Mouse (Mus musculus) liver, adult (tissue): ENCODE data around the gene Gm20388.

Experiments
- GATA4 ChIP-seq: IDR thresholded peaks from 2 replicates; pipeline ENCODE4 v1.6.1; 2014; ENCODE audit warnings: mild to moderate bottlenecking, low read length; ENCODE audit not compliant: insufficient replicate concordance

Gm20388 gene

DNA sequence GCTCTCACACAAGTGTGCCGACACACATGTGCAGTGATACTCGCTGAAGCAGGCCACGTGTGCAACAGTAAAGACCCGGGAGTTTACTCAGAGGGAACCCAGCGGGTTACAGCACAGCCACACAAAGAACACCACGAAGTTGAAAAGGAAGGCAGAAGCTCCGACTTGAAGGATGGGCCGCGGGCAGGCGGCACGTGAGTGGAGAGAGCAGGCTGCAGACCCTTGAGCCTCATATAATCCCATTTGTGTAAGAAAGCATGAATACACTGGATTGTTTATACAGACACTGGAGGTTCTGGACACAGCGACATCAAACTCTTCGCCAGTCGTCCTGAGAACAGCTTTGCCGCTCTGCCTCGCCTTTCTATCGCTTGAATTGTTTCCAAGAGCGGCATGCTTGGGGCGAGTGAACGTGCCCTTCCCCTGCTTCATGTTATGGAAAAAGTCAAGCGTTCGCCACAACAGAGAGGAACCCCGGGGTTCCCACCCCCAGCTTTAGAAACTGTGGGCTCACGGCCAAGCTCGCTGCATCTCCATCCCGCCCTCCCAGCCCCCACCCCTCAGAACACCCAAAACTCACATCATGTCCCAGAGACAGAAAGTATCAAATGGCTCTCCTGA lies 1569.9 kb downstream of the Gm20388 start:
- no peak for TF ChIP-seq GATA4

DNA sequence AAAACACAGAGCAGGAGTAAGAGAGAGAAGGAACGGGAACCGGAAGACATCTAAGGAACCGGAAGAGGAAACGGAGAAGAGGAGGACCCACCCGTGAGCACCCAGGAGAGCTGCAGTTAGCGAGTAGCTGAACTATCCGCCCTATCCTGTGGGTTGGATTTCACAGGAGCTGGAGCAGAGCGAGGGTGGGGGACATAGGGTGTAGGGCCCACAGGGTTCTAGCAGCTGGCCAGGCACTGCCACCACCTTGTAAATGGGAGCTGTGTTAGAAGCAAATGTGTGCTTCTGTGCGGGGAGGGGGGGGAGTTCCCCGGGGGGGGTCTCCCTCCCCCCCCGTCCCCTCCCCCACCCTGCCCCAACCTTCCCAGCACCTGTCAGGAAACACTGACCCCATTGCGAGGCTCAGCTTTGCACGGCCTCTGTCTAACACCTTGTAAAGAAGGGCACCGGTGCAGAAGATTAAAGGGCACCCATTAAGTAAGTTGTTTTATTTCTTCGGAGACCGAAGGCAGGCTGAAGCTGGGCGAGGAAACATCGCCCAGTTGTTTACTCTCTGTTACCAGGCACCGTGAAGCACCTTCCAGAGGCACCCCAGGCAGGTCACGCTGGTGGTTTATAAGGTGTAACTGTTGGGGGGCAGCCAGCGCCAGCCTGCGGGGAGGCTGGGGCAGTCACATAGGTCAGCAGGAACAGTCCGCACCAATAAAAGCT lies 1573.6 kb downstream of the Gm20388 start:
- TF ChIP-seq GATA4: no peak

DNA sequence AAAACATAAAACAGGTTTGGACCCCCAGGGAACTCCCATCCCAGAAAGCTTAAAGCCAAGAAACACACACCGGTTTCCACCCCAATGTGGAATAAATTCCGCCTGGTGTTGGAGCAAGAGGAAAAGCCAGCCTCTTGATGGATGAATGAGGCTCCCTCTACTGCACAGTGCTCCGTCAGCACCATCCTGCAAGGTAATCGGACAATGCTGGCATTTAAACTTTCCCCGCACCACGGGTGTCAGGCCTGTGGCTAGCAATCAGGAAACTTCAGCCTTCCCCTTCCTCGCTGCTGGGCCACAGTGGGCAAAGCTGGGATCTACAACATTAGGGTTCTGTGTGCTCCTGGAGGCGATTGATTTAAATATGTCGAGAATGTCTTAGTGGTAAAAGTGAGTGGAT lies 1581.0 kb downstream of the Gm20388 start:
- TF ChIP-seq GATA4: no peak

DNA sequence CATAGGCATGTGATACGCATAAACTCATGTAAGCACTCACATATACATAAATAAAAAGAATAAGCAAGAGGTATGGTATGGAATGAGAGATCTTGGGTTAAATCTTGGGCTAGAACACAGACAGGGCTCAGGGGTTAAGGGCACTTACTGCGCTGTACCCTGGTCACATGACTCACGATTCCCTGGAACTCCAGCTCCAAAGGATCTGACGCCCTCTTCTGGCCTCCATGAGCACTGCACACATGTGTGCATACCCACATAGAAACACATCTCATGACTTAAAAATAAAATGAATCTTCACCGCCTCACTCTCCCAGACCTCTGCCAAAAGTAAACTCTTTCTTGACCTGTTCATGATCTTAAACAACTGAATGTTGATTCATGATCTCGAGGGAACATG lies 1587.0 kb downstream of the Gm20388 start:
- no peak for TF ChIP-seq GATA4

- TF ChIP-seq GATA4: no peak
These were observed 1601.1 kb downstream of the Gm20388 start for GRCm38 (mm10) chr8:121511751-121512150.

- no peak for TF ChIP-seq GATA4
These were observed 1602.8 kb downstream of the Gm20388 start for GRCm38 (mm10) chr8:121513429-121513828.

GRCm38 (mm10) chr8:121525111-121525818 lies 1614.6 kb downstream of the Gm20388 start:
- TF ChIP-seq GATA4: no peak

- no peak for TF ChIP-seq GATA4
These were observed 1616.3 kb downstream of the Gm20388 start for GRCm38 (mm10) chr8:121526811-121527550.

- no peak for TF ChIP-seq GATA4
These were observed 1617.1 kb downstream of the Gm20388 start for GRCm38 (mm10) chr8:121527751-121528150.

GRCm38 (mm10) chr8:121528790-121529189 lies 1618.1 kb downstream of the Gm20388 start:
- no peak for TF ChIP-seq GATA4

DNA sequence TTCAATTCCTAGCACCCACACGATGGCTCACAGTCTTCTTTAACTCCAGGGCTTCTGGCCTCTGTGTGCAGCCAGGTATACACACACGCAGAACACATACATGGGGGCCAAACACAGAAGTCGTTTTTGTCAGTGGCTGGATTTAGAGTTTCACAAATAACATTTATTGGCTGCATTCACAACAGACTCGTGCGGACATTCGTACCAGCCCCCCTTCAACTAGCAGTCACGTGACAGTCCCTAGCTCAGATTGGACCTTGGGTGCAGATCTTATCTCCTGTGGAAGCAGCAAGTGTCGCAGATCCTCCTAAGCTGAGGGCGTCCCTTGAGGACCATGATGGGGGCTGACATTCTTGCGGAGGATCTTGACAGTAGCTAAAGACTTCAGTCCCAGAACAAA lies 1620.0 kb downstream of the Gm20388 start:
- no peak for TF ChIP-seq GATA4

DNA sequence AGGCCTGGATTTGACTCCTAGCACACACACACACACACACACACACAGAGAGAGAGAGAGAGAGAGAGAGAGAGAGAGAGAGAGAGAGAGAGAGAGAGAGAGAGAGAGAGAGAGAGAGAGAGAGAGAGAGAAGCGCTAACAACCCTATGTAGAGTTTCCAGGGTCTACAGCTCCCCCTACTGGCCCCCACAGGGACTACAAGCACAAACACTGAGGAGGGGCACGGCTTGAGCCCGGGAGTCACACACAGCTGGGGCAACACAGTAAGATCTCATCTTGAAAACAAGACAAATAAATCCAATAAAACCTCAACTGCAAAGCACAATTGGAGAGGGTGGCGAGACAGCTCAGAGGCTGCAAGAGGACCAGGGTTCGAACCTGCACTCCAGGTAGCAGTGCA lies 1621.7 kb downstream of the Gm20388 start:
- no peak for TF ChIP-seq GATA4

- TF ChIP-seq GATA4: no peak
These were observed 1631.2 kb downstream of the Gm20388 start for GRCm38 (mm10) chr8:121541862-121542261.

GRCm38 (mm10) chr8:121542901-121543300 lies 1632.3 kb downstream of the Gm20388 start:
- no peak for TF ChIP-seq GATA4

DNA sequence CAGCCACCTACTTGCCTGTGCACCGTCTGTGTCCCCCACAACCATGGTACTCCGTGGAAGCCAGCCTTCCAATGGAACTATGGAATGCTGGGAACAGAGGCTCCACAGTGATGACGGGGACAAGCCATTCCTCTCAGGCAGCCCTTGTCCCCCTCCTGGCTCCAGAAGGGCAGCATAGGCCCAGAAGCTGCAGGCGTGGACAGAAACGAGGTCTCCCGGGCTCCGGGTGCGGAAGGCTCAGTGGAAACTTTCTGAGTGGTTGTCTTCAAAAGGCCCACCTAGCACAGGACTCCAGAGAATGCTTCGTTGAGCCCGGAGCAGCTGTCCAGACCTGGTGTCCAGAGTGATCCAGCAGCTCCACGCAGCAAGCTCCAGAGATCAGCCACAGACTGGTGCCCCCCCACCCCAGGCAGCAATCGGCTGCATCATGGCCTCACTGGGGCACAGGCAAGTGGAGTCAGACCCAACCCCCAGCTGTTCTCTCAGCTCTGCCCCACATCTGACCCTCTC lies 1633.7 kb downstream of the Gm20388 start, which contains the start of gene 1700018B08Rik:
TSS of gene 1700018B08Rik (minus strand) at position 45 of the 510 bp plus-strand sequence.
- no peak for TF ChIP-seq GATA4
